Mouse (Mus musculus): ENCODE data around the gene Ttc7b. TPM values are rescaled to one million over a fixed set of nuclear protein-coding genes. Genes with fewer than 3 reads are reported as not detected.

Gene Ttc7b
- polyA plus RNA-seq, 1 experiment from 2014 or later: 2.2 TPM

GRCm38 (mm10) chr12:100469503-100470293, 50.9 kb downstream of the Ttc7b start:
- ATAC-seq (no peak), DNase-seq (no peak)
- 80% methylated on average over 7 of the region's 7 CpGs for whole genome bisulfite sequencing (ENCODE audit: insufficient replicate concordance)
- TF ChIP-seq CTCF (IDR thresholded peaks at IDR 0.05; ENCODE audit: low read depth) (no peak), EP300 (IDR thresholded peaks at IDR 0.05; ENCODE audit: low read depth) (no peak)
- no peaks in the 10 kb centered on the region for H3K27me3 ChIP-seq (ENCODE audit: insufficient read depth, low read length)
- no peaks in the 10 kb centered on the region for H3K9me3 ChIP-seq (ENCODE audit: low read length)
- no peak overlapping the region for H3K4me2 ChIP-seq (ENCODE audit: low read depth, low read length)
- H3K4me3 ChIP-seq (ENCODE audit: low read depth, low read length): no peak overlapping the region
- no peaks in the 10 kb centered on the region for H3K4me1 ChIP-seq (ENCODE audit: insufficient read depth)
- no peak overlapping the region for H3K9ac ChIP-seq (replicated peaks)
- H3K36me3 ChIP-seq (replicated peaks; ENCODE audit: insufficient read depth, low read length): 0 out of 2 replicates have a peak, but pooled peaks cover 3% of the 10 kb centered on the region
- no peak overlapping the region for H3K27ac ChIP-seq (ENCODE audit: low read depth)

DNA sequence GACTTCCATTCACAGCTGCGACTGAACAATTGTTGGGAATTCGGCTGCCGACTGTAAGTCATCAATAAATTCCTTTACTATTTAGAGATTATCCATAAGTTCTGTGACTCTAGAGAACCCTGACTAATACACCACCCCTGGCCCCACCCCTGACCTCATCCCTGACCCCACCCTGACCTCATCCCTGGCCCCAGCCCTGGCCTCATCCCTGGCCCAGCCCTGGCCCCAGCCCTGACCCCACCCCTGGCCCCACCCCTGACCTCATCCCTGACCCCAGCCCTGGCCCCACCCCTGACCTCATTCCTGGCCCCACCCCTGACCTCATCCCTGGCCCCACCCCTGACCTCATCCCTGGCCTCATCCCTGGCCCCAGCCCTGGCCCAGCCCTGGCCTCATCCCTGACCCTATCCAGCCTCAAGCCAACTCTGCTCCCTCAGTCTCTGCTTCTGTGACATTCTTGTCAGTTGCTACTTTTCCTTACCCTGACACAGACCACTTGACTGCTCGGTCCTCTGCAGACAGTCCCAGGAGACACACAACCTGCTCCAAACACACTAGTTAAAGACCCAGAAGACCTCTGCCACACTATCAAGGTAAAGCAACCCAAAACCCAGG, 55.4 kb downstream of the Ttc7b start:
- H3K9me3 ChIP-seq (ENCODE audit: low read length): no peaks in the 10 kb centered on the region
- DNase-seq: no peak
- WGBS (ENCODE audit: insufficient replicate concordance): 74% methylated on average over 1 of the region's 4 CpGs
- no peak overlapping the region for H3K27ac ChIP-seq (ENCODE audit: low read depth)
- H3K4me3 ChIP-seq (ENCODE audit: low read depth, low read length): no peak overlapping the region
- no peak for ATAC-seq
- 0 out of 2 replicates have a peak, but pooled peaks cover 2% of the 10 kb centered on the region for H3K36me3 ChIP-seq (replicated peaks; ENCODE audit: insufficient read depth, low read length)
- TF ChIP-seq EP300 (IDR thresholded peaks at IDR 0.05; ENCODE audit: low read depth) (no peak), CTCF (IDR thresholded peaks at IDR 0.05; ENCODE audit: low read depth) (no peak)
- no peak overlapping the region for H3K9ac ChIP-seq (replicated peaks)
- H3K4me2 ChIP-seq (ENCODE audit: low read depth, low read length): no peak overlapping the region
- H3K27me3 ChIP-seq (ENCODE audit: insufficient read depth, low read length): no peaks in the 10 kb centered on the region
- no peaks in the 10 kb centered on the region for H3K4me1 ChIP-seq (ENCODE audit: insufficient read depth)

- ATAC-seq (no peak), DNase-seq (no peak)
- 89% methylated on average over 7 of the region's 7 CpGs for WGBS (ENCODE audit: insufficient replicate concordance)
- Histone ChIP-seq H3K4me2 (ENCODE audit: low read depth, low read length) (no peak overlapping the region), H3K27me3 (ENCODE audit: insufficient read depth, low read length) (no peaks in the 10 kb centered on the region), H3K27ac (ENCODE audit: low read depth) (no peak overlapping the region), H3K9ac (replicated peaks) (no peak overlapping the region), H3K9me3 (ENCODE audit: low read length) (no peaks in the 10 kb centered on the region), H3K4me3 (ENCODE audit: low read depth, low read length) (no peak overlapping the region), H3K4me1 (ENCODE audit: insufficient read depth) (no peaks in the 10 kb centered on the region), H3K36me3 (replicated peaks; ENCODE audit: insufficient read depth, low read length) (no peaks in the 10 kb centered on the region; the same call in 1 of the 2 replicates)
- TF ChIP-seq EP300 (IDR thresholded peaks at IDR 0.05; ENCODE audit: low read depth) (no peak), CTCF (IDR thresholded peaks at IDR 0.05; ENCODE audit: low read depth) (no peak)
Measured at GRCm38 (mm10) chr12:100457701-100458100, 62.9 kb downstream of the Ttc7b start.

DNA sequence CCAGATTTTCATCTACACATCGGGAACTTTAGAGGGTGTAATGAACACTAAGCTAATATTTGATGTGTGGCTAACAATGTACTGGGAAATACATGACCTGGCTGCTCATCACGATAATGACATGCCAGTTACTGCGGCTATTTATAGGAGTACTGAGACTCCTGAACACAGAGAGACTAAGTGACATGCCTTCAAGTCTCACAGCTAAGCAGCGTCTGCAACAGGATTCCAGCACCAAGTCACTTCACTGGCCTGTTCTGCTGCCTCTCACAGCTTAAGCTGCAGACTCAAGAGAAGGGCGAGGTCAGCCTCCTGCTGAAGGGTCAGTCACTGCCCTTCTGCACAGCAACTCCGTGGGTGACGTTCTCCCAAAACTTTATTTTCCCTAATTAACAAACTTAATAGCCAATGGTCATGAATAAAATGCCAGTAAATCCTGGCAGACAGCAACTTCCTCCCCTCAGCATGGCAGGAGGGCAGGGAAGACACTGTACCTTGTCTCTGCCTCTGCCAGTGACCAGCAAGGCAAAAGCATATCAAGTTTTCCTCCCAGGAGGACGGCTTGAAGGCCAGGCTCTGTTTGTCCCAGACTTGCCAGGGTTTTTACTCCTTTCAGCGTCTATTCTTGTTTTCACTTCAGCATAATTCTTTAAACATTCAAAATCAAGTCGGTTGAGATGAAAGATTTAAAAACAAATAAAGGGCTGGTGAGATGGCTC, 64.2 kb downstream of the Ttc7b start:
- TF ChIP-seq CTCF (IDR thresholded peaks at IDR 0.05; ENCODE audit: low read depth) (no peak), EP300 (IDR thresholded peaks at IDR 0.05; ENCODE audit: low read depth) (no peak)
- no peak overlapping the region for H3K4me3 ChIP-seq (ENCODE audit: low read depth, low read length)

DNA sequence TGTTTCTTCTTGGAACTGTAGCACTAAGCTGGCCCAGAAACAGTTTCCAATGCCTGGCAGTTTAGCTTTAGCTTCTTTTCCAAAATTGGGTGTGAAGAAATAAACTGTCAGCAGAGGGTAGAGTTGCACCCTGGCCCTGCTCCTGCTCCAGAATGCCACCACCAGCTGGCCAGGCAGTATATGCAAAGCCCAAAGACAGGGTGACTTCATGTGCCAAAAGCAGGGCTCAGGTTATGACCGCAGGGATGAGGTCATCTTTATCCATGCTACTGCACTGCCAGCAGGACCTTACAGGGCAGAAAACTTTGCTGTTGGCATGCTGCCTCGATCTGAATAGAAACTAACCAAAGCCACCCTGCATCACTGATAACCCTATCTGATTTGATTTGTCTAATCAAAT, 65.2 kb downstream of the Ttc7b start:
- no peak for ATAC-seq

More for the DNA sequence above, 64.2 kb downstream of the Ttc7b start:
- Histone ChIP-seq H3K36me3 (replicated peaks; ENCODE audit: insufficient read depth, low read length) (no peaks in the 10 kb centered on the region; the same call in 1 of the 2 replicates), H3K9me3 (ENCODE audit: low read length) (no peaks in the 10 kb centered on the region), H3K27me3 (ENCODE audit: insufficient read depth, low read length) (no peaks in the 10 kb centered on the region), H3K4me2 (ENCODE audit: low read depth, low read length) (no peak overlapping the region), H3K4me1 (ENCODE audit: insufficient read depth) (no peaks in the 10 kb centered on the region), H3K9ac (replicated peaks) (no peak overlapping the region), H3K27ac (ENCODE audit: low read depth) (no peak overlapping the region)
- ATAC-seq (no peak), DNase-seq (no peak)
- 74% methylated on average over 10 of the region's 10 CpGs for WGBS (ENCODE audit: insufficient replicate concordance)

More for the DNA sequence above, 65.2 kb downstream of the Ttc7b start:
- Histone ChIP-seq H3K4me3 (ENCODE audit: low read depth, low read length) (no peak overlapping the region), H3K27ac (ENCODE audit: low read depth) (no peak overlapping the region), H3K4me1 (ENCODE audit: insufficient read depth) (no peaks in the 10 kb centered on the region), H3K4me2 (ENCODE audit: low read depth, low read length) (no peak overlapping the region), H3K9ac (replicated peaks) (no peak overlapping the region), H3K9me3 (ENCODE audit: low read length) (no peaks in the 10 kb centered on the region), H3K36me3 (replicated peaks; ENCODE audit: insufficient read depth, low read length) (no peaks in the 10 kb centered on the region; the same call in 1 of the 2 replicates), H3K27me3 (ENCODE audit: insufficient read depth, low read length) (no peaks in the 10 kb centered on the region)
- 73% methylated on average over 2 of the region's 2 CpGs for WGBS (ENCODE audit: insufficient replicate concordance)
- TF ChIP-seq EP300 (IDR thresholded peaks at IDR 0.05; ENCODE audit: low read depth) (no peak), CTCF (IDR thresholded peaks at IDR 0.05; ENCODE audit: low read depth) (no peak)
- DNase-seq: no peak

All from liver, postnatal 0 days (tissue).